Mouse (Mus musculus): ENCODE measurements around the gene Ppp1r32. TPM values are rescaled to one million over a fixed set of nuclear protein-coding genes. Genes with fewer than 3 reads are reported as not detected.
A peak's percentile ranks its signal among the peaks of the same experiment; 100 is the strongest.

Gene Ppp1r32
- polyA plus RNA-seq, 1 experiment from 2014 or later, result not detected

DNA sequence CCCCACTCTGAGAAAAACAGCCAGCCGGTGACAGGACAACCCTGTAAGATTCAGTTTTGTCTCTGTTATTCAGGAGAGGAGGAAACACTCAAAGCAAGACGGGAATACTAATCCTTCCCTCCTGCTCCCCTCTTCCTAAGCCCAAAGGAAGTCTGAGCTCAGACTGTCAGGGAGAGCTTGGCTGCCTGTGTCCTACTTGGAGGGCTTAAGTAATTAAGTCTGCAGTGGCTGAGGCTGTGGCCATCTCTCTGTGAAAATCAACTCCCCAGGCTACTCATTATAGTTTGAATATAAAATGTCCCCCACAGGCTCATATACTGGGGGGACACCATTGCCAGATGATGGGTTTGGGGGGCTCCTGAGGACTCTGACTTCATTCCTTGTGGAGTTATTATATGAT, 14.2 kb upstream of the Ppp1r32 start:
- no peak overlapping the region for H3K4me2 ChIP-seq (replicated peaks)
- 71% methylated on average over 2 of the region's 2 CpGs for whole genome bisulfite sequencing
- no peak for ATAC-seq (ENCODE audit: low FRiP score, low read depth)
- no peaks in the 10 kb centered on the region for H3K27me3 ChIP-seq (replicated peaks)
- H3K27ac ChIP-seq, result no peak overlapping the region
- no peak overlapping the region for H3K9ac ChIP-seq
- H3K9me3 ChIP-seq, result no peaks in the 10 kb centered on the region
- no peak overlapping the region for H3K4me3 ChIP-seq
- H3K36me3 ChIP-seq, result peaks cover 24% of the 10 kb centered on the region
- H3K4me1 ChIP-seq, result peaks cover 14% of the 10 kb centered on the region

DNA sequence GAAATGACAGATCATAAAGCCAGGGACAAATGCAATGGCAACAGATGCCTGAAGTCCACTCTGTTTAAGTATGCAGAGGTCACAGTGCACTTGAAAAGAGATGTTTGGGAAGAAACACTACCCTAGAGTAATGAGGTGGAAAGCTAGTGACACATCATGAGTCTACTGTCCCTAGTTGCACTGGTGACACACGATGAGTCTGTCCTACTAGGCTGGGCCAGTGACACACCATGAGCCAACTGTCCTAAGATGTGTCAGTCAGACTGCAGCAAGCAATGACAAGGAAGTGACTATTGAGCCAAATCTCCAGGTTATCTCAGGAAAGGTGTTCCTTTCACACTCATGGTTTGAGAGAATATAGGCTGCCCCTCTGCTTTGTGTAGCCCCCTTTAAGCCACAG, 12.9 kb upstream of the Ppp1r32 start:
- Histone ChIP-seq H3K9ac (no peak overlapping the region), H3K9me3 (no peaks in the 10 kb centered on the region), H3K27ac (no peak overlapping the region), H3K4me2 (replicated peaks) (no peak overlapping the region), H3K36me3 (peaks cover 11% of the 10 kb centered on the region; the same call in 1 of the 2 replicates), H3K4me1 (peaks cover 20% of the 10 kb centered on the region), H3K4me3 (no peak overlapping the region), H3K27me3 (replicated peaks) (no peaks in the 10 kb centered on the region)
- WGBS, result 85% methylated on average over 1 of the region's 1 CpGs
- ATAC-seq (ENCODE audit: low FRiP score, low read depth), result no peak

DNA sequence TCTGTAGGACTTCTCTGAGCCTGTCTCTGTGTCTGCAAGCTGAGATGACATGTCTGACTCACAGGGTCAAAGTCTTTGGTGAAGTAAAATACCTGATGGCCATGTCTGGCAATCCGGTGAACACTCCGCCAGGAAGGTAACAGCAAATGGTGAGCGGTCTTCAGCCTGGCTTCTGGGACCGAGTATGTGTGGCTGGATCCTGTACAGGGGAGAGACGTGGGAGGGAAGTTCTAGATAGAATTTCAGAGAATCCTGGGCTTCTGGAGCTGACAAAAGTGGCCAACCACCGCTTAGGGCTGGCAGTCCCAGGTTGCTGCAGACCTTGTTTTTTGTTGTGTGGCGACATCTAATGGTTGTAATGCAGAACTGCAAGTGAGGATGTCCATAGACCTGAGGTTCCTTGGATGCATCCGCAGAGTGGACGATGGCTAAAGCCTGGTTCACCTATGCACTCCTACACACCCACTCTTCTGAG, 3.6 kb upstream of the Ppp1r32 start:
- Histone ChIP-seq H3K27ac (no peak overlapping the region), H3K4me3 (no peak overlapping the region), H3K36me3 (no peaks in the 10 kb centered on the region), H3K27me3 (replicated peaks) (no peaks in the 10 kb centered on the region), H3K9ac (no peak overlapping the region), H3K4me1 (peaks cover 5% of the 10 kb centered on the region), H3K9me3 (no peaks in the 10 kb centered on the region), H3K4me2 (replicated peaks) (no peak overlapping the region)
- ATAC-seq (ENCODE audit: low FRiP score, low read depth), result peak; percentile 67; the same call in 1 of the 2 replicates
- WGBS, result 25% methylated on average over 9 of the region's 9 CpGs

DNA sequence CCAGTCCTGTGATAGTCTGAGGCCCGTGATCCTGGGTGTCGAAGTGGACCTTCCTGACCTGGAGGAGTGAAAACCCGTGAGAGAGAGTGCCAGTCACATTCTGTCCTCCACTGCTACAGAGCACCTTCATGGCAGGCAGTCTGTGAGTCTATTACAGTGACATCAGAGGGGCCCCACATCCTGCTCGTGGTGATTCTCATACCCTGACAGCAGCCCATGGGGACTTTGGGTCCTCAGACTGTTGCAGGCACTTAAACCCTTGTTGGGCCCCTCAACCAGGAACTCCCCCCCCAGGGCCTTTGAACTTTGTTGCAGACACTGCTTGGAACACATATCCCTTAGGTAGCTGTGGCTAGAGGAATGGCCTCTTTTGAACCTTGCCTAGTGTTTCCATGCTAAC, 3.2 kb downstream of the Ppp1r32 start:
- Histone ChIP-seq H3K9me3 (no peaks in the 10 kb centered on the region), H3K4me3 (no peak overlapping the region), H3K27ac (no peak overlapping the region), H3K9ac (no peak overlapping the region), H3K36me3 (no peaks in the 10 kb centered on the region), H3K27me3 (replicated peaks) (no peaks in the 10 kb centered on the region), H3K4me1 (peaks cover 5% of the 10 kb centered on the region), H3K4me2 (replicated peaks) (no peak overlapping the region)
- 69% methylated on average over 4 of the region's 4 CpGs for WGBS
- ATAC-seq (ENCODE audit: low FRiP score, low read depth), result no peak

DNA sequence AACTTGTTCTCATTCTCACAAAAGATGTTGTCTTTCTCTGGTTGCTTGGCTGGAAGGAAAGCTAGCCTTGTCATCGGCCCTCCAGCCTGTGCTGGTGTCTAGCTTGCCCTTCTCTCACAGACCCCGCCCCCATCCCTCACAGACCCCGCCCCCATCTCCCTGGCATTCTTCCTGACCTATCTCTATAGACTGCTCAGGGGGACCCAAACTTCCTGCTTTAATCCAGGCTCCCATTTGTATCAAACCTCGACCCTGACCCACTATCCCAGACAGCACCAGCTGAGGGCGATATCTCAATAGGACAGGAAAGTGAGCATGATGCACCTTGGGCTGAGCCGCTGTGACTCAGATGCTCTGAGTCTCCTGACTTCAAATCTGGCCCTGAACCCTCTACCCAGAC, 8.9 kb downstream of the Ppp1r32 start:
- Histone ChIP-seq H3K9me3 (no peaks in the 10 kb centered on the region), H3K9ac (no peak overlapping the region), H3K4me1 (no peaks in the 10 kb centered on the region)

DNA sequence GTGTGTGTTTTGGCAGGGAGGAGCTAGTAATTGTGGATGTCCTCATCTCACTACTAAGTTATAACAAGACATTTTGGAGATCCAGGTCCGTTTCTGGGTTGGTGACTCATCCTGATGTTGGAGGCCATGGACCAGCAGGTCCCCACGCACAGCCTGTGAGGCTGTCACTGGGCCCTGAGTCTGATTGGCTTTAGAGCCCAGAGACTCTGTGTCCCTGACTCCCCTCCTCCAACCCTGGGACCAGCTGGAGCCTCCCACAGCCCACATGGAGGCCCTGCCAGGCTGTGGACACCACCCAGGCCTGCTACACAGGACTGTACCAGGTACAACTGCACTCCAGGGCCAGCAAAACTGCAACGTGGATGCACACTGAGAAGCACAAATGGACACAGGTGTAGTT, 9.8 kb downstream of the Ppp1r32 start:
- no peak for ATAC-seq (ENCODE audit: low FRiP score, low read depth)

More for the DNA sequence above, 8.9 kb downstream of the Ppp1r32 start:
- Histone ChIP-seq H3K4me3 (no peak overlapping the region), H3K36me3 (no peaks in the 10 kb centered on the region), H3K27ac (no peak overlapping the region), H3K4me2 (replicated peaks) (no peak overlapping the region), H3K27me3 (replicated peaks) (no peaks in the 10 kb centered on the region)
- WGBS, result 15% methylated on average over 6 of the region's 6 CpGs
- ATAC-seq (ENCODE audit: low FRiP score, low read depth), result no peak

DNA sequence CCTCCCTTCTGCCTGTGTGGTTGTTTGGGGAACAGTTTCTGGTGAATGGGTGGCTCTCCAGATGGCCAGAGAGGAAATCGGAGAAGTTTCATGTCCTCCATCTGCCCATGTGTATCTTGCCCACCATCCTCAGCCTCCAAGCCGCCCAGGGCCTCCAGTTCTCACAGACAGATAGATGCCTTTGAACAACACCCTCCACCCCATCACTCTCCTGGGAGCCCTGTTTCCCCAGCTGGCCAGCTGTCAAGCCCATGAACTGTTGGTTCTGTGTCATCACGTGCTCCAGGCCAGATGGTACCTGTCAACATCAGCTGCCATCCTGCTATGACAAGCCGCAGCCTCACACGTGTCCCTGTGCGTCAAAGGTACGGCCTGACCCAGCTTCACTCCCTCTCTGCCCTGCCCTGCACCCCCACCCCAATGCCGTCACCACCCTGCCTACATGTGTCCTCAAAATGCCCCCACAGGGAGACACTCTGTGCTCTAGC, 13.5 kb downstream of the Ppp1r32 start:
- H3K9ac ChIP-seq, result no peak overlapping the region
- H3K27me3 ChIP-seq (replicated peaks), result no peaks in the 10 kb centered on the region
- WGBS, result 58% methylated on average over 8 of the region's 8 CpGs
- no peaks in the 10 kb centered on the region for H3K36me3 ChIP-seq
- no peak overlapping the region for H3K4me3 ChIP-seq
- no peak overlapping the region for H3K4me2 ChIP-seq (replicated peaks)
- H3K4me1 ChIP-seq, result no peaks in the 10 kb centered on the region
- no peak for ATAC-seq (ENCODE audit: low FRiP score, low read depth)
- no peaks in the 10 kb centered on the region for H3K9me3 ChIP-seq
- H3K27ac ChIP-seq, result no peak overlapping the region

More for the DNA sequence above, 9.8 kb downstream of the Ppp1r32 start:
- Histone ChIP-seq H3K4me2 (replicated peaks) (no peak overlapping the region), H3K27ac (no peak overlapping the region), H3K9me3 (no peaks in the 10 kb centered on the region), H3K4me3 (no peak overlapping the region), H3K4me1 (no peaks in the 10 kb centered on the region), H3K27me3 (replicated peaks) (no peaks in the 10 kb centered on the region), H3K36me3 (no peaks in the 10 kb centered on the region), H3K9ac (no peak overlapping the region)
- 77% methylated on average over 3 of the region's 3 CpGs for WGBS

DNA sequence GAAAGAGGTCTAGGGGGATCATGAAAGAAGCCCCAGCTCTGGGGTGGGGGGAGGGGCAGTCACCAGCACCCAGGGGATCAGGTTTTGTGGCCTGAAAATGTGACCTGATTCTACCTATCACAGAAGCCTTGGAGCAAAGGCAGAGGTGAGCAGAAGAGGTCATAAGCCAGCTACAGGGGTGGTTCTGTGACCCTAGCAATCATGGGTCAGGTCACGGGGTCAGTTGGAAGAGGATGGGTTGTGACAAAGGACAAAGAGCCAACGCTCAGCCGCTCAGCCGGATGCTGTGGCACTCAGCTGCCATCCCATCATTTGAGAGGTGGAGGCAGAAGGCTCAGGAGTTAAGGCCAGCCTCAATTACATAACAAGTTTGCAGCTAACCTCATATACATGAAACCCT, 18.3 kb downstream of the Ppp1r32 start:
- WGBS, result 10% methylated on average over 4 of the region's 4 CpGs
- H3K4me1 ChIP-seq, result 0 out of 2 replicates have a peak, but pooled peaks cover 4% of the 10 kb centered on the region
- H3K4me2 ChIP-seq (replicated peaks), result no peak overlapping the region
- ATAC-seq (ENCODE audit: low FRiP score, low read depth), result no peak
- H3K36me3 ChIP-seq, result no peaks in the 10 kb centered on the region
- no peak overlapping the region for H3K4me3 ChIP-seq
- H3K9me3 ChIP-seq, result no peaks in the 10 kb centered on the region
- peaks cover 30% of the 10 kb centered on the region for H3K27me3 ChIP-seq (replicated peaks)
- no peak overlapping the region for H3K27ac ChIP-seq
- no peak overlapping the region for H3K9ac ChIP-seq

DNA sequence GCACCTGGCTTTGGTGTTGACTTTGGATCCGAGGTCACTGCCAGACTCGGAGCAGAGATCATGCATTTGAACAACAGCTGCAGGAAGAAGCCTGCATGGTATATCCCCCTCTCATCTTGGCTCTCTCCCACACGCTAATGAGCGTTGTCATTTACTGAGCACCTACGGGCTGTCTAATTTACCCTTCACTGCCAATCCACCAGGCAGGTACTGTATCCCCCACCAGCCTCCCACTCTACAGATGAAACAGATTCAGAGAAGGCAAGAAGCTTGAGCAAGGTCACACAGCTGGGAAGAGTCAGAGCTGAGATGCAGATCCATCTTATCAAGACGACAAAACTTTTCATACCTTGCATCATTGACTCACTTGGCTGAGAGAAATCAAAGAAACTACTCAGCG, 21.1 kb downstream of the Ppp1r32 start:
- peaks cover 21% of the 10 kb centered on the region for H3K4me1 ChIP-seq
- H3K27ac ChIP-seq, result no peak overlapping the region
- H3K4me3 ChIP-seq, result no peak overlapping the region
- peaks cover 56% of the 10 kb centered on the region for H3K27me3 ChIP-seq (replicated peaks)
- H3K9me3 ChIP-seq, result no peaks in the 10 kb centered on the region
- H3K4me2 ChIP-seq (replicated peaks), result no peak overlapping the region
- WGBS, result 49% methylated on average over 7 of the region's 7 CpGs
- no peaks in the 10 kb centered on the region for H3K36me3 ChIP-seq
- ATAC-seq (ENCODE audit: low FRiP score, low read depth), result no peak
- H3K9ac ChIP-seq, result no peak overlapping the region

DNA sequence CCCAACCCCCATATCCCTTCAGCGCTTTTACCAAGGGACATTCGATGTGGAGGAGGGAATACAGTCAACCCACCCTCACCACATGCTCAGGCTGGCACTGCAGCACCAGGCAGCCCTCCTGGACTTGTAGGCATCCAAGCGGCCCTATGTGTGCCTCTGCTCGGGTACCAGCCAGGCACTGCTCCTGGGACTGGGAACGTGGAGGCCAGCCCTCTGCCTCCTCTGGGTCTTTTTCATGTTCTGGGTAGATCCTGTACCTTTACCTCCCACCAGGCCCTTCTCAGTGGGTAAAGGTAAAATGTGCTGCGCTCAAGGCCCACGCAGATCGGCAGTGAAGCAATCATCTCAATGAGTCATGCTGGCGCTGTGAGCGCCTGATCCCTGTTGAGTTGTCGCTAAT, 22.8 kb downstream of the Ppp1r32 start:
- H3K36me3 ChIP-seq, result no peaks in the 10 kb centered on the region
- no peak overlapping the region for H3K9ac ChIP-seq
- 43% methylated on average over 11 of the region's 11 CpGs for WGBS
- H3K4me2 ChIP-seq (replicated peaks), result no peak overlapping the region
- H3K4me1 ChIP-seq, result peaks cover 27% of the 10 kb centered on the region
- H3K4me3 ChIP-seq, result no peak overlapping the region
- ATAC-seq (ENCODE audit: low FRiP score, low read depth), result no peak
- no peak overlapping the region for H3K27ac ChIP-seq
- H3K9me3 ChIP-seq, result no peaks in the 10 kb centered on the region
- H3K27me3 ChIP-seq (replicated peaks), result peaks cover 73% of the 10 kb centered on the region

DNA sequence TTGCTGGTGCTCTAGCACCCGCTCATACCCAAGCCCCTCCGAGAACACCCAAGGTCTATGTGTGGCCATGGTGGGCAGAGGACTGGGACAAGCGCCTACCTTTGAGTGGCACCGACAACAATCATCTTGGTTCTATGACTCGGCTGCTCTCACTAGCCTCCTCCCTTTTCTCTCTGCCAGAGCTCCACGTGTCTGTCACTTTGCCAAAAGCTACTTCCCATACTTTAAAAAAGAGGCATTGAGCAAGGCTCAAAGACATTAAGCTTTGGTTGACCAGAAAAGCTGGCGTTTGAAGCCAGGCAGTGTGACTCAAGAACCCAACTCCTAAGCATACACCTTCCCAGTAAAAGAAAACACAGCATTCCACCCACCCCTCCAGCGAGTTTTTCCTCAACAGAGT, 24.6 kb downstream of the Ppp1r32 start:
- peaks cover 73% of the 10 kb centered on the region for H3K27me3 ChIP-seq (replicated peaks)
- peak overlapping the region; percentile 93 for H3K4me2 ChIP-seq (replicated peaks)
- H3K4me3 ChIP-seq, result peak overlapping the region; percentile 48; the same call in 1 of the 2 replicates
- no peaks in the 10 kb centered on the region for H3K36me3 ChIP-seq
- no peaks in the 10 kb centered on the region for H3K9me3 ChIP-seq
- no peak overlapping the region for H3K9ac ChIP-seq
- peak; percentile 23; the same call in 1 of the 2 replicates for ATAC-seq (ENCODE audit: low FRiP score, low read depth)
- 32% methylated on average over 8 of the region's 8 CpGs for WGBS
- H3K27ac ChIP-seq, result no peak overlapping the region
- peaks cover 27% of the 10 kb centered on the region for H3K4me1 ChIP-seq

DNA sequence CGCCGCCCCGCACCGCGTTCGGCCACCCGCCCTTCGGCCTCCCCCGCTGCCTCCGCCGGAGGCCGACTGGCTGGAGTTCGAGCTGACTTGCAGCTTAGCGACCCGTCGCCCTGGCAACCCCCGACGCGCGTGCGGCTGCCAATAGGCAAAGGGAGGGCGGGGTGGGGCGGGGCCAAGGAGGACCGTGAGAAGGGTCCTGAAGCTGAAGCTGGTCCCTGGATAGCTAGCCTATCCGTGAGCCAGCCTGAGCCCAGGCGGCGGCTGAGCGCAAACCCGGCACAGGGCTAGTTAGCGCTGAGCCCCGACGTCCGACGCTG, 25.3 kb downstream of the Ppp1r32 start:
- Histone ChIP-seq H3K4me2 (replicated peaks) (peak overlapping the region; percentile 93), H3K27ac (no peak overlapping the region), H3K9me3 (no peaks in the 10 kb centered on the region), H3K4me1 (peaks cover 27% of the 10 kb centered on the region), H3K4me3 (peak overlapping the region; percentile 48), H3K36me3 (no peaks in the 10 kb centered on the region), H3K9ac (peak overlapping the region; percentile 52), H3K27me3 (replicated peaks) (peaks cover 73% of the 10 kb centered on the region)
- 1% methylated on average over 33 of the region's 34 CpGs for WGBS
- peak; percentile 94 for ATAC-seq (ENCODE audit: low FRiP score, low read depth)

DNA sequence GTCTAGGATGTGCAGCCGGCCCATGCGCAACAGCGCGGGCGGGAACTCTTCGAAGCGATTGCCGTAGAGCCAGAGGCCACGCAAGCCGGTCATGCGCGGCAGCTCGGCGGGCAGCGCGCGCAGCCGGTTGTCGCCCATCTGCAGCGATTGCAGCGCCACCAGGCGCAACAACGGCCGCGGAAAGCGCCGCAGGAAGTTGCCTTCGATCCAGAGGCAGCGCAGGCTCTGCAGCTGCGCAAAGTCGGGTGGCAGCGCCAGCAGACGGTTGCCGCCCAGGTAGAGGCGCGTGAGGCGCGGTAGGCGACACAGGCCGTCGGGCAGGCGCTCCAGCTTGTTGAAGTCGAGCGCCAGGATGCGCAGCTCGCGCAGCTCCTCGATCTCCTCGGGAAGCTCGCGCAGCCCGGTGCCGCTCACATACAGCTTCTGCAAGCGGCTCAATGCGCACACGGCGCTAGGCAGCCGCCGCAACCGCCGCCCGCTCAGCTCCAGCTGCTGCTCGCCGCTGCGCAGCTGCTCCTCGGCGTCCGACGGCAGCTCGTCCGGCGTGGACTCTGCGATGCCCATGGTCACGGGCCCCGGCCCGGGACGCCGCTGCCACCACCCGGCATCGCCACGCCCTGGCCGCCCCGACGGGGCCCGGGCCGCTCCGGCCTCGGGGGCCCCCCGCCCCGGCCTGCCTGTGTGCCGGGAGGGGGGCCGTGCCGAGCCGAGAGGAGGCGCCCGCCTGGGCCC, 25.8 kb downstream of the Ppp1r32 start, which contains the start of gene Lrrc10b:
TSS of gene Lrrc10b (minus strand) at position 722 of the 732 bp plus-strand sequence.
- ATAC-seq (ENCODE audit: low FRiP score, low read depth), result peak; percentile 64
- WGBS, result under 1% methylated on average over 91 of the region's 96 CpGs
- Histone ChIP-seq H3K4me3 (peak within 1 kb of the TSS; percentile 48), H3K9ac (peak within 1 kb of the TSS; percentile 52), H3K27ac (no peak within 1 kb of the TSS), H3K27me3 (replicated peaks) (peaks cover 69% of the 10 kb centered on the region), H3K36me3 (no peaks in the 10 kb centered on the region), H3K4me1 (peaks cover 27% of the 10 kb centered on the region), H3K9me3 (no peaks in the 10 kb centered on the region), H3K4me2 (replicated peaks) (peak within 1 kb of the TSS; percentile 93)
